Mouse (Mus musculus) forebrain, postnatal 0 days (tissue): ENCODE measurements at regions not wholly inside any gene's neighbourhood (a gene's known extent, or its start where the extent isn't known, plus 50 kb on each side); places are given as distances from the start of the nearest gene placed in this dataset.
A peak's percentile ranks its signal among the peaks of the same experiment; 100 is the strongest.

Experiments used
- ATAC-seq: fragments of 200-750 bp; cut with Nextera tagmentation; 2 replicates; pipeline ENCODE4 v1.8.0; 2017; ENCODE audit warnings: mild to moderate bottlenecking, moderate library complexity
- DNase-seq: peaks from one replicate; pipeline ENCODE4 v3.0.0-alpha.2; 2015
- H3K27ac ChIP-seq: fragments of 300-500 bp; sonication (generic); 2 replicates; pipeline ENCODE4 v1.5.1; 2014; ENCODE audit warnings: low read depth, mild to moderate bottlenecking, antibody characterized with exemption, low read length, moderate library complexity, mixed read lengths
- H3K27me3 ChIP-seq: fragments of 300-500 bp; sonication (generic); 2 replicates; pipeline ENCODE4 v1.6.1; 2014; ENCODE audit warnings: mild to moderate bottlenecking, low read length, mixed read lengths; ENCODE audit not compliant: insufficient read depth
- H3K36me3 ChIP-seq: fragments of 300-500 bp; sonication (generic); 2 replicates; pipeline ENCODE4 v1.6.1; 2014; ENCODE audit warnings: mild to moderate bottlenecking, moderate library complexity; ENCODE audit not compliant: insufficient read depth
- H3K4me1 ChIP-seq: fragments of 300-500 bp; sonication (generic); 2 replicates; pipeline ENCODE4 v1.6.1; 2014; ENCODE audit warnings: antibody characterized with exemption; ENCODE audit not compliant: insufficient read depth
- H3K4me2 ChIP-seq: fragments of 300-500 bp; sonication (generic); 2 replicates; pipeline ENCODE4 v1.6.1; 2014; ENCODE audit warnings: low read depth, mild to moderate bottlenecking, moderate library complexity
- H3K4me3 ChIP-seq: fragments of 300-500 bp; sonication (generic); 2 replicates; pipeline ENCODE4 v1.5.1; 2014; ENCODE audit warnings: low read depth, low read length, mixed read lengths
- H3K9ac ChIP-seq: fragments of 300-500 bp; sonication (generic); 2 replicates; pipeline ENCODE4 v1.6.1; 2014; ENCODE audit warnings: mild to moderate bottlenecking
- H3K9me3 ChIP-seq: fragments of 300-500 bp; sonication (generic); 2 replicates; pipeline ENCODE4 v1.6.1; 2016; ENCODE audit warnings: low read length
- CTCF ChIP-seq: sonication (generic); IDR thresholded peaks from 2 replicates; pipeline ENCODE4 v1.5.1; 2016; ENCODE audit warnings: antibody characterized with exemption, control low read depth, low read depth
- WGBS: fragments of 180-500 bp; shearing (Covaris S2); extraction: QIAGEN DNeasy Blood & Tissue Kit; methylation state at CpG from one replicate; pipeline ENCODE4 v1.1.7; 2014; 5-methylcytosine and 5-hydroxymethylcytosine counted together

DNA sequence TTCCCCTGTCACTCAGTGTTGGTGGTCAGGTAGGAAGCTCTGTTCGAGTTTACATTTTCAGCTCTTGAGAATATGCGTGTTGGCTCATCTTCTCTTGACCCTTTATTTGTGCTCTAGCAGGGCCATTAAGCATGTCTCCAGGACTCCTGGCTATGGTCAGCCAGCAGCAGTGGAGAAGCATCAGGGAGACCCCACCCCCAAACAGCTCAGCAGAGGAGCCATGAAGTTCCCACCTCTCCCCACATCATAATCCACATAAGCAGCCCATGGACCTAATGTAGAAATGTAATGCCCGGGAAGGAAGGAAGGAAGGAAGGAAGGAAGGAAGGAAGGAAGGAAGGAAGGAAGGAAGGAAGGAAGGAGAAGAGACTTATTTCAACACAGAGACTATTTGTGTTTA, 261.5 kb downstream of the Dhx15 start:
- no peak for DNase-seq
- no peaks in the 10 kb centered on the region for H3K9me3 ChIP-seq
- no peak overlapping the region for H3K4me2 ChIP-seq
- ATAC-seq: no peak
- no peaks in the 10 kb centered on the region for H3K27me3 ChIP-seq
- 90% methylated on average over 3 of the region's 3 CpGs for WGBS
- H3K9ac ChIP-seq: no peak overlapping the region
- no peak overlapping the region for H3K27ac ChIP-seq
- no peaks in the 10 kb centered on the region for H3K4me1 ChIP-seq
- H3K4me3 ChIP-seq: no peak overlapping the region
- TF ChIP-seq CTCF: no peak
- no peaks in the 10 kb centered on the region for H3K36me3 ChIP-seq

- no peak overlapping the region for H3K9ac ChIP-seq
- no peaks in the 10 kb centered on the region for H3K36me3 ChIP-seq
- H3K4me3 ChIP-seq: no peak overlapping the region
- DNase-seq (no peak), ATAC-seq (no peak)
- H3K27ac ChIP-seq: no peak overlapping the region
- no peak overlapping the region for H3K4me2 ChIP-seq
- H3K9me3 ChIP-seq: no peaks in the 10 kb centered on the region
- 54% methylated on average over 7 of the region's 7 CpGs for WGBS
- H3K4me1 ChIP-seq: no peaks in the 10 kb centered on the region
- H3K27me3 ChIP-seq: peaks cover 3% of the 10 kb centered on the region; the same call in 1 of the 2 replicates
- no peak for TF ChIP-seq CTCF
Measured at GRCm38 (mm10) chr5:51923417-51923816, 266.9 kb downstream of the Dhx15 start.

GRCm38 (mm10) chr5:51922973-51923372, 267.3 kb downstream of the Dhx15 start:
- WGBS: 60% methylated on average over 5 of the region's 5 CpGs
- TF ChIP-seq CTCF: no peak

GRCm38 (mm10) chr5:51922494-51922893, 267.8 kb downstream of the Dhx15 start:
- Histone ChIP-seq H3K36me3 (no peaks in the 10 kb centered on the region), H3K4me2 (no peak overlapping the region), H3K27me3 (peaks cover 3% of the 10 kb centered on the region; the same call in 1 of the 2 replicates), H3K9ac (no peak overlapping the region), H3K4me3 (no peak overlapping the region), H3K27ac (no peak overlapping the region), H3K4me1 (no peaks in the 10 kb centered on the region), H3K9me3 (no peaks in the 10 kb centered on the region)
- ATAC-seq (no peak), DNase-seq (no peak)
- WGBS: 73% methylated on average over 7 of the region's 7 CpGs
- TF ChIP-seq CTCF: no peak

More at GRCm38 (mm10) chr5:51922973-51923372, 267.3 kb downstream of the Dhx15 start:
- Histone ChIP-seq H3K27me3 (peaks cover 3% of the 10 kb centered on the region; the same call in 1 of the 2 replicates), H3K9me3 (no peaks in the 10 kb centered on the region), H3K9ac (no peak overlapping the region), H3K4me3 (no peak overlapping the region), H3K27ac (no peak overlapping the region), H3K4me1 (no peaks in the 10 kb centered on the region), H3K4me2 (no peak overlapping the region), H3K36me3 (no peaks in the 10 kb centered on the region)
- DNase-seq (no peak), ATAC-seq (no peak)

GRCm38 (mm10) chr5:51917812-51918448, 272.4 kb downstream of the Dhx15 start:
- Histone ChIP-seq H3K4me3 (no peak overlapping the region), H3K27ac (no peak overlapping the region), H3K4me1 (no peaks in the 10 kb centered on the region), H3K4me2 (no peak overlapping the region), H3K9me3 (no peaks in the 10 kb centered on the region), H3K9ac (no peak overlapping the region), H3K36me3 (no peaks in the 10 kb centered on the region), H3K27me3 (peaks cover 3% of the 10 kb centered on the region; the same call in 1 of the 2 replicates)
- DNase-seq (no peak), ATAC-seq (no peak)
- no peak for TF ChIP-seq CTCF
- 14% methylated on average over 4 of the region's 4 CpGs for WGBS

GRCm38 (mm10) chr5:51914731-51915130, 275.6 kb downstream of the Dhx15 start:
- no peaks in the 10 kb centered on the region for H3K36me3 ChIP-seq
- no peaks in the 10 kb centered on the region for H3K27me3 ChIP-seq
- no peak overlapping the region for H3K4me2 ChIP-seq
- no peak overlapping the region for H3K4me3 ChIP-seq
- no peak for TF ChIP-seq CTCF
- H3K9me3 ChIP-seq: no peaks in the 10 kb centered on the region
- no peak overlapping the region for H3K9ac ChIP-seq
- no peaks in the 10 kb centered on the region for H3K4me1 ChIP-seq
- no peak overlapping the region for H3K27ac ChIP-seq
- DNase-seq (no peak), ATAC-seq (no peak)
- WGBS: 44% methylated on average over 6 of the region's 6 CpGs

GRCm38 (mm10) chr5:51908861-51909260, 281.5 kb downstream of the Dhx15 start:
- no peak for ATAC-seq
- Histone ChIP-seq H3K27me3 (no peaks in the 10 kb centered on the region), H3K27ac (no peak overlapping the region), H3K4me3 (no peak overlapping the region), H3K9ac (no peak overlapping the region), H3K9me3 (no peaks in the 10 kb centered on the region), H3K4me1 (no peaks in the 10 kb centered on the region), H3K36me3 (no peaks in the 10 kb centered on the region), H3K4me2 (no peak overlapping the region)
- 75% methylated on average over 8 of the region's 8 CpGs for WGBS
- peak; percentile 35 for TF ChIP-seq CTCF
- DNase-seq: no peak
